Mouse (Mus musculus) kidney, adult 2 months (tissue): ENCODE measurements around the gene Tinagl1. TPM values are rescaled to one million over a fixed set of nuclear protein-coding genes. Genes with fewer than 3 reads are reported as not detected.

Experiments used
- DNase-seq: peaks from one replicate; pipeline ENCODE4 v3.0.0; 2021
- H3K27ac ChIP-seq: fragments of 200-500 bp; 2 replicates; pipeline ENCODE4 v1.5.1; 2012; ENCODE audit warnings: low read depth, low read length, control low read depth, inconsistent platforms; ENCODE audit not compliant: insufficient read depth
- H3K27me3 ChIP-seq: fragments of 200-500 bp; replicated peaks from 2 replicates; pipeline ENCODE4 v1.6.1; 2012; ENCODE audit warnings: mild to moderate bottlenecking, moderate library complexity, low read length, inconsistent platforms; ENCODE audit not compliant: control insufficient read depth, insufficient read depth
- H3K36me3 ChIP-seq: fragments of 200-500 bp; 2 replicates; pipeline ENCODE4 v1.6.1; 2012; ENCODE audit warnings: mild to moderate bottlenecking, moderate library complexity, low read length, inconsistent platforms; ENCODE audit not compliant: control insufficient read depth, insufficient read depth
- H3K4me1 ChIP-seq: fragments of 200-500 bp; 2 replicates; pipeline ENCODE4 v1.6.1; 2011; ENCODE audit warnings: low read length; ENCODE audit not compliant: control insufficient read depth, insufficient read depth
- H3K4me3 ChIP-seq: fragments of 200-500 bp; 2 replicates; pipeline ENCODE4 v1.5.1; 2011; ENCODE audit warnings: mild to moderate bottlenecking, low read depth, low read length, control low read depth; ENCODE audit not compliant: insufficient read depth
- CTCF ChIP-seq: fragments of 200-500 bp; conservative IDR thresholded peaks from 2 replicates; pipeline ENCODE4 v1.5.1; 2011; ENCODE audit warnings: low read depth, mild to moderate bottlenecking, control low read depth, low read length, moderate library complexity, mixed read lengths; ENCODE audit not compliant: insufficient read depth, insufficient read length
- POLR2A ChIP-seq: fragments of 200-500 bp; IDR thresholded peaks from one replicate; pipeline ENCODE4 v1.6.1; 2011; ENCODE audit warnings: low read depth, low read length, control low read depth
- WGBS: fragments of 180-500 bp; shearing (Covaris S2); methylation state at CpG from one replicate; pipeline ENCODE4 v1.1.7; 2018; 5-methylcytosine and 5-hydroxymethylcytosine counted together
- polyA plus RNA-seq: library from polyadenylated mRNA; depleted of rRNA; stranded (reverse); fragments of >200 nt; gene quantifications from 2 replicates; pipeline ENCODE4 v1.2.3, GENCODE M21; 2012

Tinagl1 gene
- polyA plus RNA-seq, 1 experiment = 118 TPM

GRCm38 (mm10) chr4:130177536-130177935 is 2.6 kb upstream of the Tinagl1 start:
- TF ChIP-seq CTCF = no peak
- no peak for TF ChIP-seq POLR2A
- Histone ChIP-seq H3K36me3 (no peaks in the 10 kb centered on the region), H3K27me3 (no peaks in the 10 kb centered on the region), H3K4me1 (peaks cover 27% of the 10 kb centered on the region), H3K4me3 (no peak overlapping the region), H3K27ac (peak overlapping the region; percentile 61)
- peak; percentile 58 for DNase-seq
- WGBS = 40% methylated on average over 7 of the region's 7 CpGs

- DNase-seq = peak; percentile 84
- H3K4me1 ChIP-seq = peaks cover 28% of the 10 kb centered on the region
- no peak for TF ChIP-seq CTCF
- no peak for TF ChIP-seq POLR2A
- no peaks in the 10 kb centered on the region for H3K27me3 ChIP-seq
- H3K4me3 ChIP-seq = no peak overlapping the region
- WGBS = 55% methylated on average over 4 of the region's 4 CpGs
- peak overlapping the region; percentile 61 for H3K27ac ChIP-seq
- no peaks in the 10 kb centered on the region for H3K36me3 ChIP-seq
Measured at GRCm38 (mm10) chr4:130177087-130177486, 2.2 kb upstream of the Tinagl1 start.

- 71% methylated on average over 5 of the region's 5 CpGs for WGBS
- Histone ChIP-seq H3K27me3 (no peaks in the 10 kb centered on the region), H3K27ac (peak overlapping the region; percentile 33; the same call in 1 of the 2 replicates), H3K4me3 (no peak overlapping the region), H3K4me1 (peaks cover 35% of the 10 kb centered on the region), H3K36me3 (no peaks in the 10 kb centered on the region)
- TF ChIP-seq CTCF = no peak
- TF ChIP-seq POLR2A = no peak
- no peak for DNase-seq
Measured at GRCm38 (mm10) chr4:130176156-130176720, 1.3 kb upstream of the Tinagl1 start.

- peak; percentile 93 for DNase-seq
Measured at GRCm38 (mm10) chr4:130174335-130175031, 439 bp downstream of the Tinagl1 start.

GRCm38 (mm10) chr4:130173911-130174311 is 1.0 kb downstream of the Tinagl1 start:
- peak overlapping the region; percentile 71 for H3K4me3 ChIP-seq
- H3K36me3 ChIP-seq = no peaks in the 10 kb centered on the region
- H3K4me1 ChIP-seq = peaks cover 51% of the 10 kb centered on the region
- no peaks in the 10 kb centered on the region for H3K27me3 ChIP-seq
- TF ChIP-seq POLR2A (no peak), CTCF (no peak)
- 26% methylated on average over 19 of the region's 19 CpGs for WGBS
- peak; percentile 59 for DNase-seq
- H3K27ac ChIP-seq = peak overlapping the region; percentile 92

More at GRCm38 (mm10) chr4:130174335-130175031, 439 bp downstream of the Tinagl1 start:
- Histone ChIP-seq H3K36me3 (no peaks in the 10 kb centered on the region), H3K27ac (peak overlapping the region; percentile 92), H3K27me3 (no peaks in the 10 kb centered on the region), H3K4me3 (peak overlapping the region; percentile 71), H3K4me1 (peaks cover 45% of the 10 kb centered on the region)
- WGBS = 3% methylated on average over 25 of the region's 25 CpGs
- no peak for TF ChIP-seq CTCF
- peak; percentile 84 for TF ChIP-seq POLR2A

GRCm38 (mm10) chr4:130173060-130173822 is 1.7 kb downstream of the Tinagl1 start:
- H3K36me3 ChIP-seq = no peaks in the 10 kb centered on the region
- no peaks in the 10 kb centered on the region for H3K27me3 ChIP-seq
- WGBS = 49% methylated on average over 11 of the region's 11 CpGs
- peak; percentile 57 for DNase-seq
- peaks cover 57% of the 10 kb centered on the region for H3K4me1 ChIP-seq
- H3K27ac ChIP-seq = peak overlapping the region; percentile 92
- TF ChIP-seq CTCF (no peak), POLR2A (no peak)
- H3K4me3 ChIP-seq = peak overlapping the region; percentile 71
